Mouse (Mus musculus): ENCODE measurements around the gene Pet100. TPM values are rescaled to one million over a fixed set of nuclear protein-coding genes. Genes with fewer than 3 reads are reported as not detected.

Gene Pet100
- total RNA-seq, 2 experiments from 2014 or later: 83.3 to 101 TPM

GRCm38 (mm10) chr8:3622119-3622518 lies 771 bp downstream of the Pet100 start:
- DNase-seq (ENCODE audit: low spot score in 2 of 2): no peak

DNA sequence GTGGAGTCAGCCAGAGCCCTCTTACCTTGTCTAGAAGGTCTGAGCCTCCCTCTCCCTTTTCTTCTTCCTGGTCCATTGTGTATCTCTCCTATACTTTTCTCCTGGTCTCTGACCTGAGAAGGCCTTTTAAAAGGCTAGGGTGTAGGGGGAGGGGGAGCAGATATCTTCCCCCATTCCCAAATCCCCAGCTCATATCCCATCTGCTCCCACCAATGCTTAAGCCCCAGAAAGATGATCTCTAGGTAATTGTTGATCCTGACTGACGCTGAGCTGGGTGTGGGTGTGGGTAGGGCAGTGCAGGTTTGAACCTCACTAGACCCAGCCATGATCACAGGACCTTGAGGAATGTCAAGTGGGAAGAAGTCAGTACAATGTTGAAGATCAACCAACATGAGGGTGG lies 4.1 kb downstream of the Pet100 start, which contains the start of gene Pcp2:
Gene Pcp2 (minus strand): TSS at position 101 of the 400 bp plus-strand sequence.
- no peak for DNase-seq (ENCODE audit: low spot score in 2 of 2)

DNA sequence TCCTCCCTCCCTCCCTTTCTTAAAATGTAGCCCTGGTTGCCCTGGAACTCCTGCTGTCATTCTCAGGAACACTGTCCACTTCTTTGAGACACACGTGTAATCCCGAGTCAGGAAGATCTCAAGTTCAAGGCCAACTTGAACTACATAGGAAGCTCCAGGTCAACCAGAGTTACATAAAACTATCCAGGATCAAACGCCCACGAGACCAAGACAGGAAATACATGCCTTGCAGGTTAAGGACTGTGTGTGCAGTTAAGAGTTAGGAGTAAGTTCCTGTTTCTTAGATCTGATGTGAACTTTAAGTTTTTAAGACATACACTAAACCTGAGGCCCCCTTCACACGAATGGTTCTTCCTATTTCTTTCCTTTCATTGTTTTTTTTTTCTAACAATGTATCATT lies 5.6 kb downstream of the Pet100 start:
- no peak for DNase-seq (ENCODE audit: low spot score in 2 of 2)

GRCm38 (mm10) chr8:3628014-3628413 lies 6.7 kb downstream of the Pet100 start:
- DNase-seq (ENCODE audit: low spot score in 2 of 2): no peak

GRCm38 (mm10) chr8:3630647-3631477 lies 9.5 kb downstream of the Pet100 start, which contains the start of gene Stxbp2:
Gene Stxbp2, plus strand, starts transcription at chr8:3630955.
- peak; percentile 53 to 68 for DNase-seq (ENCODE audit: low spot score in 2 of 2)

GRCm38 (mm10) chr8:3631478-3631875 lies 10.1 kb downstream of the Pet100 start:
- DNase-seq (ENCODE audit: low spot score in 2 of 2): no peak

- peak; percentile 25 to 32 for DNase-seq (ENCODE audit: low spot score in 2 of 2)
Observed at GRCm38 (mm10) chr8:3645804-3646203, 24.5 kb downstream of the Pet100 start.

- no peak for DNase-seq (ENCODE audit: low spot score in 2 of 2)
Observed at GRCm38 (mm10) chr8:3646824-3647531, 25.6 kb downstream of the Pet100 start.

- DNase-seq (ENCODE audit: low spot score in 2 of 2): no peak
Observed at GRCm38 (mm10) chr8:3647561-3647960, 26.2 kb downstream of the Pet100 start.

GRCm38 (mm10) chr8:3648268-3648667 lies 26.9 kb downstream of the Pet100 start:
- DNase-seq (ENCODE audit: low spot score in 2 of 2): no peak

DNA sequence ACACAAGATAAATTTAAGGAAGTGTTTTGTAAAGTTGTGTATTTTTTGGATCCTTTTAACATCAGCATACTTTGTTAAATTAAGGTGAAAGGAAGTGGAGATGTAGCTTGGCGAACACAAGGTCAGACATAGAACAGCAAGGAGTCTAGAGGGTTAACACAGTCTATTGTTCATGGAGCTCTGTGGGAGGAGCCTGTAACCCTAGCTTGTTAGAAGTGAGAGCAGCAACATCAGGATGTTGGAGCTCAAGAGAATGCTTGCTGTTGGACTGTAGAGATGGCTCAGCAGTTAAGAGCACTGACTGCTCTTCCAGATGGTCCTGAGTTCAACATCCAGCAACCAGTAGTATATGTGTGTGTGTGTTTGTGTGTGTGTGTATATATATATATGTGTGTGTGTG lies 27.6 kb downstream of the Pet100 start:
- DNase-seq (ENCODE audit: low spot score in 2 of 2): no peak

DNA sequence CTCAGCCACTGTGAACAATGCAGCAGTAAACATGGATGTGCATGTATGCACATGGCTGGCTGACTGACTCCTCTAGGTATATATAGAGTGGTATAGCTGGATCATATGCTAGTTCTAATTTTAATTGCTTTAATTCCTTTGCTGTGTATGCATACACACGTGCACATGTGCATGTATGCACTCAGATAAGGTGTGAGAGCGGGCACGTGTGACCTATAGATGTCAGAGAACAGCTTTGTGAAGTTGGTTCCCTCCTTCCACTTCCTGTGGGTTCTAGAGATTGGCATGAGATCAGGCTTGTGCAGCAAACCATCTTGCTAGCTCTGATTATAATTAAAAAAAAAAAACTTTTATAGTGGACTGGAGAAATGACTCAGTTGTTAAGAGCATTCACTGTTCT lies 31.5 kb downstream of the Pet100 start:
- DNase-seq (ENCODE audit: low spot score in 2 of 2): no peak

DNA sequence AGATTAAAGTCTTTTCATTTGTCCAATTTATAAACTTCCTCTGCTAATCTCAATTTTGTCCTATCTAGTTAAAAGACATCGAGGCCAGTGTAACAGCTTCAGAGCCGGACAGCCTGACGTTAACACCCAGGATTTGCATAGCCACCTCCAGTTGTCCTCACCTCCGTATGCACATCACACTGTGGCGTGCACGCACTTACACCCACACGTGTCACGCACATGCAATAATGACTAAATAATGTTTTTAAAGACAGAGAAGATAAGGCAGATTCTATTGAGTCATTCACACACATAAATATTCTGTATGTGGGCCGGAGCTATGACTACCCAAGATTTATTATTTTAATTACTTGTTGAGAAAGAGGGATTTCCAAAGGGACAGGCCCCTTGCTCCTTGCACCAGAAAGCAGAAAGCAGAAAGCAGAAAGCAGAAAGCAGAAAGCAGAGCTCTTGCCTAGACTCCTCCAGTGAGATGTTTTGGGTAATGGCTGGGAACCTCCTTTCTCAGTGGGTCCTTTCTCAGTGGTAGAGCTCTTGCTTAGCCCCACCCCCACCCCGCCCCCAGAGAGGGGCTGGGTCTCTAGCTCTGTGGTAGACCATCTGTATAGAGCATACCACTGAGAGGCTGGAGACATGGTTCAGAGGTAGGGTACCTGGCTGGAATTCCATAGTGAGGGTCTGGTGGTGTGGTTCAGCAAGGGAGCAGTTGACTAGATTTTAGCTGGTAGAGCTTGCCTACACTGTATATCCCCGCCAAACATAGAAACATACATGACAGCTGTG lies 33.6 kb downstream of the Pet100 start:
- no peak for DNase-seq (ENCODE audit: low spot score in 2 of 2)

DNA sequence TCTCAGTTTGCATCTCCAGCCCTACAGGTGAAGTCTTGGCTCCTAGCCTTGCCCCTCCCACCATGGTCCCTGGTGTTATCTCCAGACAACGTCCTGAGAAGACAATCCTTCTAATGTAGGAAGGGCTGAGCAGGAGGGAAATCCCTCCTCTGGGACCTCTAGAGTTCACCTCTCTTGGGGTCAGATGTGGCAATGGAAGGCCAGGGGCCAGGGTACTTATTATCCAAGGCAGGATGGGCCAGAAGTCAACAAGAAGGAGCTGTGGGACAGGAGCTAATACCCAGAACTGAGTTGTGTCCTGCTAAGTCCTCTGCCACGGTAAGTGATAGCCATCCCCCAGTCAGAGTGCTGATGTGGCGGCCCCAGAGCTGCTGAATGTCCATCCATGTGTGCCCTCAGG lies 34.2 kb downstream of the Pet100 start, which contains the start of gene Retn:
Gene Retn (plus strand): TSS at position 245 of the 400 bp plus-strand sequence.
- DNase-seq (ENCODE audit: low spot score in 2 of 2): no peak

DNA sequence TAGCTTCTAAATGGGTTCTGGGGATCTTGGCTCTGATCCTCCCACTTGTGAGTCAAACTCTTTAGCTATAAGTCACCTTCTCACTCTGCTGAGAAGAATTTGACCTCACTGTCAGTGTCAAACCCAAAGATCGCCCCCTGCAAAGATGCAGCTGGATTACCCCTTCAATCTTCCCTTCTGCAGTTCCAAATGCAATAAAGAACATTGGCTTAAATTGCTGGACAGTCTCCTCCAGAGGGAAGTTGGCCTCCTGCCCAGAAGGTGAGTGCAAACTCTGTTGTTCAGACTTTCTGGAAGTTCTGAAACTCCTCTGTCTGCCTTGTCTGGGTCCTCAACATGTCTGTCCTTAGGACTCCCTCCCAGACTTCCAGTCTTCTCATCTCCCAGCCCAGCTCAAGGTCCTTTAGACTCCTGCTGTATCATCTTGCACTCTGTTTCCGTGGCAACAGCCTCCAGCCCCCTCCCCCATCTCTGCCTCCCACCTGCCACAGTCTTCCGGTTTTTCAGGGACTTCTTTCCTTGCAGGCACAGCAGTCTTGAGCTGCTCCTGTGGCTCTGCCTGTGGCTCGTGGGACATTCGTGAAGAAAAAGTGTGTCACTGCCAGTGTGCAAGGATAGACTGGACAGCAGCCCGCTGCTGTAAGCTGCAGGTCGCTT lies 35.5 kb downstream of the Pet100 start:
- peak in 1 of 2 experiments; percentile 21 for DNase-seq (ENCODE audit: low spot score in 2 of 2)

GRCm38 (mm10) chr8:3660889-3661288 lies 39.5 kb downstream of the Pet100 start:
- no peak for DNase-seq (ENCODE audit: low spot score in 2 of 2)

- no peak for DNase-seq (ENCODE audit: low spot score in 2 of 2)
Observed at GRCm38 (mm10) chr8:3664405-3664804, 43.1 kb downstream of the Pet100 start.

- no peak for DNase-seq (ENCODE audit: low spot score in 2 of 2)
Observed at GRCm38 (mm10) chr8:3665507-3665906, 44.2 kb downstream of the Pet100 start, which contains the start of gene Mcemp1. Gene Mcemp1, plus strand, starts transcription at chr8:3665754.

- no peak for DNase-seq (ENCODE audit: low spot score in 2 of 2)
Observed at GRCm38 (mm10) chr8:3670388-3670787, 49.0 kb downstream of the Pet100 start.

DNA sequence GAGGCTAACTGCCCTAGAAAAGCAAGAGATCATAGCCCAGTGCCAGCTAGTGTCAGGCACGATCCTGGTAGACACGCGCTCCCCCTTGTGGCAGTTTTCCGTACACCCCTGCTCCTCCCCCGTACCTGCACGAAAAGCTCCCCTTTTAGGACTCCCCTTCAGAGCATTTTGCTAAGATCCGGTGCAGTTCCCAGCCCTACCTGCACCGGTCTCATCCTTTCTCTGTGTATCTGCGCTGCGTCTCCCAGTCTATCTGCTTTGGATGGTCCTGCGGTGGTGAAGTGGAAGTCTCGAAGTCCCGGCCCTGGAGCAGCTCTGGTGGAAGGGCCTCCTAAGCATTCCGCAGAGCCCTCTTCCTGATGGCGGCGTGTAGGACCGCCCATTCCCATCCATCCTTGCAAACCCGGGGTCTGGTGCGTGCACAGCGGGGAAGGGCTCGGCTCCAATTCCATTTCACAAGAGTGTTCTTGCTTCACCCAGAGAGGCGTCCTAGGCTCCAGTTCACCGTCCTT lies 50.7 kb downstream of the Pet100 start, which contains the start of gene Fcor:
Gene Fcor (minus strand): TSS at position 383 of the 512 bp plus-strand sequence.
- peak; percentile 90 to 94 for DNase-seq (ENCODE audit: low spot score in 2 of 2)

All from layer of hippocampus, postnatal 10 days (tissue).